Mouse (Mus musculus) bone marrow, adult 2 months (tissue): ENCODE results near the gene Sstr3.

ENCODE experiments used
- CTCF ChIP-seq: fragments of 200-500 bp; IDR thresholded peaks from 2 replicates; pipeline ENCODE4 v1.5.1; 2011; ENCODE audit warnings: low read length, control low read depth; ENCODE audit not compliant: control insufficient read depth, insufficient read depth
- POLR2A ChIP-seq: fragments of 200-500 bp; IDR thresholded peaks from 2 replicates; pipeline ENCODE4 v1.6.1; 2011; ENCODE audit warnings: low read depth, mild to moderate bottlenecking, control low read depth, low read length, borderline replicate concordance; ENCODE audit not compliant: control insufficient read depth

DNA sequence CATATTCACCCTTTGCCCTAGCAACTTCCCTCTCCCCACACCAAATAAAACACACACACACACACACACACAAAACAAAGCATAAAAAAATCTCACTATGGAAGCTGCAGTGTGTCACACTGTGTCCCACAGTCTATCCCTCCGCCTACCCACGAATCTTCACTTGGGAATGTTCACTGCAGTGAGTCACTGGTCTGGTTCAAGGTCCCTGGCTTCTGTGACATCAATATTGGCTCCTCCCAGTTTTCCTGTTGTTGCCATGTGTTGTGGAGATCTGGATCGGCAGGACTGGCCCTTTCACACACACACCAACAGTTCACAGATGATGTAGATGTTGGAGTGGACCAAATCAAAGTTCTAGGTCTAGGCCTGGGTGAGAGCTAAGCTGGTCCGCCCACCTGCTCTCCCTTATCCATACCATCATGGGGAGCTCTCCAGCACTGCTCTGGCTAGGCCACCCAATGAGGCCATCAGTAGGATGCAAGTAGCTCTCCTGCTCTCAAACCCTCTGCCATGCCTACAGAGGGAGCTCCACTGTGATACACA is 4.8 kb upstream of the Sstr3 start:
- TF ChIP-seq POLR2A: no peak
- TF ChIP-seq CTCF: no peak
